Mouse (Mus musculus) heart, embryonic 14.5 days (tissue): ENCODE results near the gene Gm37240. TPM values are rescaled to one million over a fixed set of nuclear protein-coding genes. Genes with fewer than 3 reads are reported as not detected.

Experiments
- ATAC-seq: fragments of 200-750 bp; cut with Nextera tagmentation; 2 replicates; pipeline ENCODE4 v1.8.0; 2017; ENCODE audit warnings: low read depth, moderate TSS enrichment; ENCODE audit not compliant: insufficient number of reproducible peaks, insufficient read depth, low FRiP score
- H3K27ac ChIP-seq, 2 experiments: fragments of 200-500 bp in 1 of 2; fragments of 300-500 bp in 1 of 2; sonication (generic) in 1 of 2; replicated peaks in 1 of 2; 2 replicates each; pipeline ENCODE4 v1.5.1; 2012 to 2014; ENCODE audit warnings: low read depth in 2 of 2, low read length in 2 of 2, control low read depth in 1 of 2, mild to moderate bottlenecking in 1 of 2, mixed read lengths in 1 of 2; ENCODE audit not compliant: control insufficient read depth in 1 of 2, insufficient read depth in 1 of 2
- H3K27me3 ChIP-seq: fragments of 300-500 bp; sonication (generic); 2 replicates; pipeline ENCODE4 v1.6.1; 2014; ENCODE audit warnings: mild to moderate bottlenecking, low read length, control low read depth; ENCODE audit not compliant: control insufficient read depth, insufficient read depth
- H3K36me3 ChIP-seq: fragments of 300-500 bp; sonication (generic); 2 replicates; pipeline ENCODE4 v1.6.1; 2014; ENCODE audit warnings: mild to moderate bottlenecking, control low read depth, low read length, mixed read lengths; ENCODE audit not compliant: control insufficient read depth, insufficient read depth
- H3K4me1 ChIP-seq, 2 experiments: fragments of 200-500 bp in 1 of 2; fragments of 300-500 bp in 1 of 2; sonication (generic) in 1 of 2; 2 replicates each; pipeline ENCODE4 v1.6.1; 2012 to 2014; ENCODE audit warnings: low read length in 2 of 2, control low read depth in 1 of 2, mixed read lengths in 1 of 2; ENCODE audit not compliant: control insufficient read depth in 2 of 2, insufficient read depth in 2 of 2
- H3K4me2 ChIP-seq: fragments of 300-500 bp; sonication (generic); 2 replicates; pipeline ENCODE4 v1.6.1; 2014; ENCODE audit warnings: mild to moderate bottlenecking, low read length
- H3K4me3 ChIP-seq, 2 experiments: fragments of 200-500 bp in 1 of 2; fragments of 300-500 bp in 1 of 2; sonication (generic) in 1 of 2; 2 replicates each; pipeline ENCODE4 v1.5.1; 2012 to 2014; ENCODE audit warnings: low read length in 2 of 2, mild to moderate bottlenecking in 2 of 2, control low read depth in 1 of 2, low read depth in 1 of 2, moderate library complexity in 1 of 2; ENCODE audit not compliant: control insufficient read depth in 1 of 2, insufficient read depth in 1 of 2
- H3K9ac ChIP-seq: fragments of 300-500 bp; sonication (generic); 2 replicates; pipeline ENCODE4 v1.6.1; 2014; ENCODE audit warnings: mild to moderate bottlenecking, low read length
- H3K9me3 ChIP-seq: fragments of 300-500 bp; sonication (generic); 2 replicates; pipeline ENCODE4 v1.6.1; 2016; ENCODE audit warnings: low read length, control low read depth; ENCODE audit not compliant: control insufficient read depth
- WGBS: fragments of 180-500 bp; shearing (Covaris S2); extraction: QIAGEN DNeasy Blood & Tissue Kit; methylation state at CpG from one replicate; pipeline ENCODE4 v1.1.7; 2014; 5-methylcytosine and 5-hydroxymethylcytosine counted together
- polyA plus RNA-seq: library from polyadenylated mRNA; unstranded; fragments of >200 nt; fragmentation: Nextera tagmentation; extraction: Ambion mirVana; gene quantifications from 2 replicates; pipeline ENCODE4 v1.2.1, GENCODE M21; 2014

Gene Gm37240
- polyA plus RNA-seq, 1 experiment from 2014 or later: 12.3 TPM

DNA sequence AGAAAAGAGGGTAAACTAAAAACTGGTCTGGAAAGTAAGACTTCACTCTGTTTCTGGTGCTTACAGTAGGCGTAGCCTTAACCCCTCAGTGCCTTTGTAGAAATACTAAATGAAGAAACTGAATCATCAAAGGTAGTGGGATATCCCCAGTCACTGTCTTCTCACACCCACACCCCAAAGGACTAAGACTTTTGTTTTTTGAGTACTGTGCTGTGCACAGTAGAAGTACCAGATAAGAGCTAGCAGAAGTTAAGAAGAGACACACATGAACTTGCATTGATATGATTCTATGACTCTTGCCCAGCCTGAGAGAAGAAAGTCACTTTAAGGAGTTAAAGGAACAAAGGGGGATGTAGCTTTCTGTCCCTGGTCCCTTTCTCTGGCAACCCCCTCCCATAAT lies 1409.8 kb downstream of the Gm37240 start:
- no peak overlapping the region for H3K4me3 ChIP-seq

DNA sequence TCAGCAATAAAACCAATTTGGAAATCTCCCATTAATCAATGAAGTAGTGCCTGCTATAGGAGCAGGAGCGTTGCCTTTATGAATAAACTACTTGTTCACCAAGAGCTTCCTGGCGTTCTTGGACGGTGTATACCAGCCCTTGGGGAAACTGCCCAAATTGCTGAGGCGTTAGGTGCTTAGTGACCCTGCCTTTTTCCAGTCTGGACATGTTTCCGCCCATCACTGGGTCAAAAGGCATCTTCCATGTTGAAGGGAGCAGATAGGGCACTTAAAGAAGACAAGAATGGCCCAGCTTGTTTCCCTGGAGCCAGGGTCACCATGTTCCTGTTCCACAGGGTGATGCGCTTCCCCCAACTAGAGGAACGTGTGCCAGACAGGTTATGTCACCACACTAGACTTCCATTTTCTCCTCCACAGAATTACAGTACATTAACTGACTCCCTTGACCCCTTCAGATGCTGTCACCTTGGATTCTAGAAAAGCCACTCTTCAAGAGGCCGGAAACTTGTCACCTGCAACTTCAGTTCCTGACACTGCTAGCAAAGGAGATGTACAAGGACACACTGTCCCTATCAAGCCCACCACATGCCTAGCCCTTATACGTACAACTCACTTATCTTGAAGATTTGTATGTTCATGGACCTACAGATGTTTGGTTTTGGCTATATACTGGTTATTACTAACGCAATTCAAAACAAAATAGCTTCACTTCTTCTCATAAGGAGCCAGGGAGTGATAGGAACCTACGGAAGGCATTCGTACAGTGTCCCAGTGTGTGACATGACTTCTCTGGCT lies 1412.1 kb downstream of the Gm37240 start:
- Histone ChIP-seq H3K9me3 (no peaks in the 10 kb centered on the region), H3K4me1 (peaks cover 9 to 39% of the 10 kb centered on the region in 2 experiments), H3K27me3 (peaks cover 66% of the 10 kb centered on the region), H3K4me2 (no peak overlapping the region), H3K9ac (no peak overlapping the region), H3K27ac (no peak overlapping the region), H3K36me3 (no peaks in the 10 kb centered on the region), H3K4me3 (no peak overlapping the region)
- 83% methylated on average over 12 of the region's 12 CpGs for WGBS
- no peak for ATAC-seq

More for the DNA sequence above, 1409.8 kb downstream of the Gm37240 start:
- Histone ChIP-seq H3K27me3 (peaks cover 72% of the 10 kb centered on the region), H3K36me3 (no peaks in the 10 kb centered on the region), H3K4me1 (peaks cover 6 to 31% of the 10 kb centered on the region in 2 experiments; a peak in 3 of 4 replicates), H3K4me2 (no peak overlapping the region), H3K9ac (no peak overlapping the region), H3K27ac (no peak overlapping the region), H3K9me3 (no peaks in the 10 kb centered on the region)
- ATAC-seq: no peak
- WGBS: 82% methylated on average over 1 of the region's 1 CpGs

DNA sequence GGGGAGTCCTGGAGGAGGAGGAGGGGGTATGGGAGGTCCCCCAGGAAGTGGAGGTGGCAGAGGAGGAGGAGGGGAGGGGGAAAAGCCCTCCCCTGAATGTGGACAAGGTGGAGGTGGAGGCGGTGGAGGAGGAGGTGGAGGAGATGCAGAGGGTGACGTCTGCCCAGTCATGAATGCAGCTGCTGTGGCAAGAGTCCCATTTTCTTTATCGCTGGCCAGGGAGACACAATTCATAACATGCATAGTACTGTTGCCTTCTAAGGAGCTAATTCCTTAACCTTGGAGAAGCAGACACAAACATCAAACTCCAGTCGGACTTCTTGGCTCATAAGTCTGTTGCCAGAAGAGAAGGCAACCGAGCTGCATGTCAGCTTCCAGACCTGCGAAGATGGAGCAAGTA lies 1412.9 kb downstream of the Gm37240 start:
- ATAC-seq: no peak
- WGBS: 77% methylated on average over 6 of the region's 6 CpGs
- Histone ChIP-seq H3K36me3 (no peaks in the 10 kb centered on the region), H3K4me3 (no peak overlapping the region), H3K27ac (no peak overlapping the region), H3K9ac (no peak overlapping the region), H3K4me1 (peaks cover 8 to 36% of the 10 kb centered on the region in 2 experiments), H3K27me3 (peaks cover 58% of the 10 kb centered on the region), H3K9me3 (no peaks in the 10 kb centered on the region), H3K4me2 (no peak overlapping the region)

DNA sequence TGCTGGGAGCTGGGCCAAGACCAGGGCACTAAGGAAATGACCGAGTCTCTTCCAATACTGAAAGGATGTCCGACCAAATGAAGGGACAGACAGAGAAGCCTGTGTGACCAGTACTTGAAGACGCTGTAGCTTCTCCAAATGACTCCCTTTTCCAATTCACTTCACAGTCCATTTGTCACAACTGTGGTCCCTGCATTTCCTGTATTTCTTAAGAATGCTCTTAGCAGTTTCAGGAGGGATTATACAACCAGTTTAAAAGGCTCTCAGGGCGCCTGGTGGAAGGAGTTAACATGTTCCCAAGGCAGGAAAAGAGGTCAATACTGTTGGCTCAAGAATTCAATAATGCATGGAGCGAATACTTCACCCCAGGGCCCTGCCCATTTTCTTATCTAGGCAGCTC lies 1414.4 kb downstream of the Gm37240 start:
- H3K27ac ChIP-seq: no peak overlapping the region
- H3K4me3 ChIP-seq: no peak overlapping the region
- 55% methylated on average over 5 of the region's 5 CpGs for WGBS
- H3K9me3 ChIP-seq: no peaks in the 10 kb centered on the region
- ATAC-seq: no peak
- H3K9ac ChIP-seq: no peak overlapping the region
- H3K4me2 ChIP-seq: no peak overlapping the region
- peaks cover 50% of the 10 kb centered on the region for H3K27me3 ChIP-seq
- no peaks in the 10 kb centered on the region for H3K36me3 ChIP-seq
- H3K4me1 ChIP-seq: peaks cover 9 to 35% of the 10 kb centered on the region in 2 experiments

DNA sequence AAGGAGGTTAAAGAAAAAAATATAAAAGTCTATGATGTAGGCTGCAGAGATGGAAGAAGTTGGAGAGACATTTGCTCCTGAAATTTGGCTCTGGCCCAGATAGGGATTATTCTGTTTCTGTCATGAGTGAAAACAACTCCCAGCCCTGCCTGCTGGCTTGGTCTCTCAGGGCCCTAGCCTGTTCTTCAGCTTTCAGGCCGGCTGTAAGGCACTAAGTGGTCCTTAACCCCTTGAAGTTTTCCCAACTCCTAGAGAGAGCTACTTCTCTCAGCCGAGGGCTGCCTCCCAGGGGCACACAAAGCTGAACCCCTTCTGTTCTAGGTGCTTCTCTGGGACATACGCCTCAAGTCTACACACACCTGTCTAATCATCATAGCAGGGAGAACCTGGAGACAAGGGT lies 1414.8 kb downstream of the Gm37240 start:
- Histone ChIP-seq H3K9ac (no peak overlapping the region), H3K36me3 (no peaks in the 10 kb centered on the region), H3K9me3 (no peaks in the 10 kb centered on the region), H3K27ac (no peak overlapping the region), H3K4me2 (no peak overlapping the region), H3K4me1 (peaks cover 13 to 39% of the 10 kb centered on the region in 2 experiments), H3K27me3 (peaks cover 45% of the 10 kb centered on the region), H3K4me3 (no peak overlapping the region)
- WGBS: 29% methylated on average over 3 of the region's 3 CpGs
- ATAC-seq: no peak

DNA sequence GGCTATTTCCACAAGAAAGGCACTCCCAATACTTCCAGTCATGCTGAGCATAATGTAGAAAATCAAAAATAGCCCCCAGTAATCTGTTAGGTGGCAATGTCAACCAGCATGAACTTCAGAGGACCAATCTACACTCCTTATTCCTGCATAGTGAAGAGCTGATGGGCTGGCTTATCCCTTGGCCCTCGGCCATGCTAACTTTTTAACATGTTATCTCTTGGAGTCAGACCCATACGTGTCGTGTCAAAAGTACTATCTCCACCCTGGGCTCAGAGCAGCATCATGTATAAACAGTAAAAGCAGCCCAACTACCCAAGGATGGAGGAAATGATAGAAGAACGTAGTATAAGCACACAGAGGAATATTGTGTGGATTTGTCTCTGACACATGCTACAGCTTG lies 1416.2 kb downstream of the Gm37240 start:
- H3K4me2 ChIP-seq: no peak overlapping the region
- no peak overlapping the region for H3K27ac ChIP-seq
- H3K36me3 ChIP-seq: no peaks in the 10 kb centered on the region
- H3K4me1 ChIP-seq: peaks cover 16 to 45% of the 10 kb centered on the region in 2 experiments
- whole genome bisulfite sequencing: 32% methylated on average over 4 of the region's 4 CpGs
- H3K9ac ChIP-seq: no peak overlapping the region
- peaks cover 32% of the 10 kb centered on the region for H3K27me3 ChIP-seq
- no peak overlapping the region for H3K4me3 ChIP-seq
- no peak for ATAC-seq
- no peaks in the 10 kb centered on the region for H3K9me3 ChIP-seq

DNA sequence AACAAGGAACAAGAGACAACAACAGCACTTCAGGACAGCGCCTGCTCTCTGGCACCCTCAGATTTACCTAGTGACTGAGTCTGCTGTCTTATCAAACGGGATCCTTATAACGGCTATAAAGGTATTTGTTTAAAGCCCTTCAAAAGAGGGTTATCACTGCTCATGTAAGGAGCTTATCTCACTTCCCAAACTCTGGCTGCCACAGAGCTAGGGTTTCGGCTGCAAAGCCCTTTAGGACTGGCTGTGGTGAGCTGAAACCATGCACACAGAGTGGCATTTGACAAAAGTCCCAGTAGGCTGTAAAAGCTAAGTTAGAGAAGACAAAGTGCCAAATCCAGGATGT lies 1419.2 kb downstream of the Gm37240 start:
- peaks cover 17% of the 10 kb centered on the region for H3K27me3 ChIP-seq
- no peaks in the 10 kb centered on the region for H3K9me3 ChIP-seq
- no peak for ATAC-seq
- H3K9ac ChIP-seq: no peak overlapping the region
- peaks cover 16 to 34% of the 10 kb centered on the region in 2 experiments for H3K4me1 ChIP-seq
- H3K27ac ChIP-seq: no peak overlapping the region
- H3K36me3 ChIP-seq: no peaks in the 10 kb centered on the region
- no peak overlapping the region for H3K4me3 ChIP-seq
- WGBS: 12% methylated on average over 4 of the region's 4 CpGs
- peak overlapping the region; percentile 18; the same call in 1 of the 2 replicates for H3K4me2 ChIP-seq
